Mouse (Mus musculus): ENCODE measurements at regions not wholly inside any gene's neighbourhood (a gene's known extent, or its start where the extent isn't known, plus 50 kb on each side); places are given as distances from the start of the nearest gene placed in this dataset.

- Histone ChIP-seq H3K36me3 (no peaks in the 10 kb centered on the region), H3K27me3 (replicated peaks) (no peaks in the 10 kb centered on the region), H3K9ac (no peak overlapping the region), H3K9me3 (no peaks in the 10 kb centered on the region), H3K27ac (no peak overlapping the region), H3K4me2 (replicated peaks) (no peak overlapping the region), H3K4me1 (replicated peaks) (no peaks in the 10 kb centered on the region), H3K4me3 (replicated peaks) (no peak overlapping the region)
- WGBS = 38% methylated on average over 5 of the region's 5 CpGs
- no peak for ATAC-seq
These were observed 71.9 kb downstream of the 1810010D01Rik start for GRCm38 (mm10) chr7:145135971-145136370.

GRCm38 (mm10) chr7:145132506-145132905 is 75.4 kb downstream of the 1810010D01Rik start:
- Histone ChIP-seq H3K9me3 (no peaks in the 10 kb centered on the region), H3K27ac (no peak overlapping the region), H3K4me3 (replicated peaks) (no peak overlapping the region), H3K9ac (no peak overlapping the region), H3K4me1 (replicated peaks) (no peaks in the 10 kb centered on the region), H3K27me3 (replicated peaks) (no peaks in the 10 kb centered on the region), H3K4me2 (replicated peaks) (no peak overlapping the region), H3K36me3 (no peaks in the 10 kb centered on the region)
- WGBS = 93% methylated on average over 5 of the region's 5 CpGs
- no peak for ATAC-seq

GRCm38 (mm10) chr7:145131438-145132159 is 76.3 kb downstream of the 1810010D01Rik start:
- no peaks in the 10 kb centered on the region for H3K27me3 ChIP-seq (replicated peaks)
- H3K27ac ChIP-seq = no peak overlapping the region
- no peak overlapping the region for H3K4me3 ChIP-seq (replicated peaks)
- 73% methylated on average over 8 of the region's 8 CpGs for WGBS
- no peak overlapping the region for H3K9ac ChIP-seq
- 0 out of 2 replicates have a peak, but pooled peaks cover 5% of the 10 kb centered on the region for H3K4me1 ChIP-seq (replicated peaks)
- no peak for ATAC-seq
- H3K9me3 ChIP-seq = no peaks in the 10 kb centered on the region
- no peaks in the 10 kb centered on the region for H3K36me3 ChIP-seq
- no peak overlapping the region for H3K4me2 ChIP-seq (replicated peaks)

- WGBS = 19% methylated on average over 4 of the region's 4 CpGs
- H3K9ac ChIP-seq = no peak overlapping the region
- 0 out of 2 replicates have a peak, but pooled peaks cover 5% of the 10 kb centered on the region for H3K4me1 ChIP-seq (replicated peaks)
- no peak overlapping the region for H3K4me2 ChIP-seq (replicated peaks)
- no peak overlapping the region for H3K4me3 ChIP-seq (replicated peaks)
- H3K27me3 ChIP-seq (replicated peaks) = no peaks in the 10 kb centered on the region
- H3K9me3 ChIP-seq = no peaks in the 10 kb centered on the region
- peak; percentile 34; the same call in 1 of the 2 replicates for ATAC-seq
- no peak overlapping the region for H3K27ac ChIP-seq
- H3K36me3 ChIP-seq = no peaks in the 10 kb centered on the region
These were observed 77.9 kb downstream of the 1810010D01Rik start for GRCm38 (mm10) chr7:145129971-145130370.

- no peak overlapping the region for H3K4me2 ChIP-seq (replicated peaks)
- H3K9me3 ChIP-seq = no peaks in the 10 kb centered on the region
- no peaks in the 10 kb centered on the region for H3K27me3 ChIP-seq (replicated peaks)
- H3K27ac ChIP-seq = no peak overlapping the region
- ATAC-seq = no peak; the same call in 1 of the 2 replicates
- no peak overlapping the region for H3K4me3 ChIP-seq (replicated peaks)
- WGBS = 44% methylated on average over 8 of the region's 8 CpGs
- H3K36me3 ChIP-seq = no peaks in the 10 kb centered on the region
- H3K9ac ChIP-seq = no peak overlapping the region
- 0 out of 2 replicates have a peak, but pooled peaks cover 5% of the 10 kb centered on the region for H3K4me1 ChIP-seq (replicated peaks)
These were observed 80.3 kb downstream of the 1810010D01Rik start for GRCm38 (mm10) chr7:145127661-145128060.

GRCm38 (mm10) chr7:145127180-145127579 is 80.7 kb downstream of the 1810010D01Rik start:
- Histone ChIP-seq H3K36me3 (no peaks in the 10 kb centered on the region), H3K4me1 (replicated peaks) (0 out of 2 replicates have a peak, but pooled peaks cover 5% of the 10 kb centered on the region), H3K9ac (no peak overlapping the region), H3K4me3 (replicated peaks) (no peak overlapping the region), H3K9me3 (no peaks in the 10 kb centered on the region), H3K27me3 (replicated peaks) (no peaks in the 10 kb centered on the region), H3K4me2 (replicated peaks) (no peak overlapping the region), H3K27ac (no peak overlapping the region)
- ATAC-seq = peak; percentile 78
- WGBS = 37% methylated on average over 4 of the region's 4 CpGs

GRCm38 (mm10) chr7:145123996-145124601 is 83.8 kb downstream of the 1810010D01Rik start:
- Histone ChIP-seq H3K9me3 (no peaks in the 10 kb centered on the region), H3K36me3 (no peaks in the 10 kb centered on the region), H3K4me3 (replicated peaks) (no peak overlapping the region), H3K27ac (no peak overlapping the region), H3K27me3 (replicated peaks) (no peaks in the 10 kb centered on the region), H3K9ac (no peak overlapping the region), H3K4me1 (replicated peaks) (0 out of 2 replicates have a peak, but pooled peaks cover 5% of the 10 kb centered on the region), H3K4me2 (replicated peaks) (no peak overlapping the region)
- WGBS = 78% methylated on average over 2 of the region's 2 CpGs
- no peak for ATAC-seq

- WGBS = 94% methylated on average over 2 of the region's 2 CpGs
- Histone ChIP-seq H3K4me2 (replicated peaks) (no peak overlapping the region), H3K4me1 (replicated peaks) (0 out of 2 replicates have a peak, but pooled peaks cover 5% of the 10 kb centered on the region), H3K9ac (no peak overlapping the region), H3K9me3 (no peaks in the 10 kb centered on the region), H3K27me3 (replicated peaks) (no peaks in the 10 kb centered on the region), H3K27ac (no peak overlapping the region), H3K4me3 (replicated peaks) (no peak overlapping the region), H3K36me3 (no peaks in the 10 kb centered on the region)
- ATAC-seq = no peak
These were observed 85.4 kb downstream of the 1810010D01Rik start for GRCm38 (mm10) chr7:145122471-145122870.

GRCm38 (mm10) chr7:145118406-145118805 is 89.5 kb downstream of the 1810010D01Rik start:
- WGBS = 66% methylated on average over 4 of the region's 4 CpGs
- Histone ChIP-seq H3K4me1 (replicated peaks) (0 out of 2 replicates have a peak, but pooled peaks cover 3% of the 10 kb centered on the region), H3K9ac (no peak overlapping the region), H3K27me3 (replicated peaks) (no peaks in the 10 kb centered on the region), H3K4me2 (replicated peaks) (no peak overlapping the region), H3K4me3 (replicated peaks) (no peak overlapping the region), H3K27ac (no peak overlapping the region), H3K9me3 (no peaks in the 10 kb centered on the region), H3K36me3 (no peaks in the 10 kb centered on the region)
- ATAC-seq = no peak

- 86% methylated on average over 2 of the region's 2 CpGs for WGBS
- H3K9ac ChIP-seq = no peak overlapping the region
- no peak overlapping the region for H3K4me2 ChIP-seq (replicated peaks)
- H3K36me3 ChIP-seq = no peaks in the 10 kb centered on the region
- H3K27me3 ChIP-seq (replicated peaks) = no peaks in the 10 kb centered on the region
- no peak overlapping the region for H3K4me3 ChIP-seq (replicated peaks)
- no peak overlapping the region for H3K27ac ChIP-seq
- ATAC-seq = no peak
- H3K9me3 ChIP-seq = no peaks in the 10 kb centered on the region
- peaks cover 29% of the 10 kb centered on the region for H3K4me1 ChIP-seq (replicated peaks)
These were observed 93.3 kb downstream of the 1810010D01Rik start for GRCm38 (mm10) chr7:145114660-145115059.

- no peak overlapping the region for H3K4me3 ChIP-seq (replicated peaks)
- WGBS = 79% methylated on average over 2 of the region's 2 CpGs
- H3K9me3 ChIP-seq = no peaks in the 10 kb centered on the region
- no peak overlapping the region for H3K27ac ChIP-seq
- H3K4me1 ChIP-seq (replicated peaks) = peaks cover 29% of the 10 kb centered on the region
- no peak for ATAC-seq
- H3K4me2 ChIP-seq (replicated peaks) = no peak overlapping the region
- no peaks in the 10 kb centered on the region for H3K27me3 ChIP-seq (replicated peaks)
- no peaks in the 10 kb centered on the region for H3K36me3 ChIP-seq
- no peak overlapping the region for H3K9ac ChIP-seq
These were observed 93.8 kb downstream of the 1810010D01Rik start for GRCm38 (mm10) chr7:145114145-145114544.

- no peak overlapping the region for H3K4me3 ChIP-seq (replicated peaks)
- no peaks in the 10 kb centered on the region for H3K9me3 ChIP-seq
- H3K9ac ChIP-seq = no peak overlapping the region
- H3K27me3 ChIP-seq (replicated peaks) = no peaks in the 10 kb centered on the region
- H3K4me1 ChIP-seq (replicated peaks) = peaks cover 29% of the 10 kb centered on the region
- 84% methylated on average over 7 of the region's 7 CpGs for WGBS
- peak overlapping the region; percentile 80; the same call in 1 of the 2 replicates for H3K27ac ChIP-seq
- no peaks in the 10 kb centered on the region for H3K36me3 ChIP-seq
- ATAC-seq = no peak
- no peak overlapping the region for H3K4me2 ChIP-seq (replicated peaks)
These were observed 94.9 kb downstream of the 1810010D01Rik start for GRCm38 (mm10) chr7:145112887-145113531.

Data from intestine, embryonic 15.5 days (tissue).